Mouse (Mus musculus): Measurements from ENCODE around the gene Topbp1. TPM values are rescaled to one million over a fixed set of nuclear protein-coding genes. Genes with fewer than 3 reads are reported as not detected.

Gene Topbp1
- total RNA-seq, 2 experiments from 2014 or later: 14.7 to 24.8 TPM

- no peak for DNase-seq (ENCODE audit: low spot score in 2 of 2)
Measured at GRCm38 (mm10) chr9:103384141-103384796, 79.3 kb downstream of the Topbp1 start.

- DNase-seq (ENCODE audit: low spot score in 2 of 2): no peak
Measured at GRCm38 (mm10) chr9:103385600-103385999, 80.6 kb downstream of the Topbp1 start.

- no peak for DNase-seq (ENCODE audit: low spot score in 2 of 2)
Measured at GRCm38 (mm10) chr9:103386573-103386972, 81.6 kb downstream of the Topbp1 start.

GRCm38 (mm10) chr9:103387011-103387653, 82.1 kb downstream of the Topbp1 start:
- DNase-seq (ENCODE audit: low spot score in 2 of 2): no peak

GRCm38 (mm10) chr9:103389261-103389660, 84.2 kb downstream of the Topbp1 start:
- no peak for DNase-seq (ENCODE audit: low spot score in 2 of 2)

GRCm38 (mm10) chr9:103391796-103392372, 86.9 kb downstream of the Topbp1 start:
- no peak for DNase-seq (ENCODE audit: low spot score in 2 of 2)

GRCm38 (mm10) chr9:103393256-103393655, 88.2 kb downstream of the Topbp1 start:
- no peak for DNase-seq (ENCODE audit: low spot score in 2 of 2)

- peak; percentile 7 to 34 for DNase-seq (ENCODE audit: low spot score in 2 of 2)
Measured at GRCm38 (mm10) chr9:103398509-103399157, 93.6 kb downstream of the Topbp1 start.

Other genes with a start within 250 kb of the Topbp1 start
- 100 to 1,000 TPM; 431 to 437 TPM for gene Rab6b, start 193.4 kb upstream of the Topbp1 start, total RNA-seq (2021)
- 10 to 100 TPM; 21.1 to 21.7 TPM for gene Srprb, start 103.1 kb upstream of the Topbp1 start, total RNA-seq (2021)
- 10 to 100 TPM; 11.5 TPM for gene Gm20425, start 74.9 kb upstream of the Topbp1 start, total RNA-seq (2021)
- 100 to 1,000 TPM; 283 to 288 TPM for gene Trf, start 74.8 kb upstream of the Topbp1 start, total RNA-seq (2021)
- gene 1300017J02Rik, start 133 bp upstream of the Topbp1 start, total RNA-seq (2021): 1 to 10 TPM in 1 of 2 experiments, not detected in 1; 1.1 TPM
- gene Cdv3, start 60.6 kb downstream of the Topbp1 start, total RNA-seq (2021): 10 to 100 TPM; 63.8 to 67.7 TPM
- 1 to 10 TPM; 3.8 to 5.9 TPM for gene Bfsp2, start 175.2 kb downstream of the Topbp1 start, total RNA-seq (2021)